Mouse (Mus musculus) megakaryocyte, embryonic 14.5 days (primary cell): ENCODE data around the gene Paxip1. TPM values are rescaled to one million over a fixed set of nuclear protein-coding genes. Genes with fewer than 3 reads are reported as not detected.

Source experiments
- H3K27me3 ChIP-seq: replicated peaks from 2 replicates; pipeline ENCODE3; 2012; ENCODE audit warnings: inconsistent platforms
- H3K36me3 ChIP-seq: replicated peaks from 2 replicates; pipeline ENCODE3; 2012; ENCODE audit warnings: low read length, inconsistent platforms, mixed read lengths
- H3K4me1 ChIP-seq: 2 replicates; pipeline ENCODE4 v1.6.1; 2012; ENCODE audit warnings: inconsistent platforms
- H3K4me3 ChIP-seq: replicated peaks from 2 replicates; pipeline ENCODE3; 2012; ENCODE audit warnings: moderate library complexity, mild to moderate bottlenecking, inconsistent platforms
- H3K9me3 ChIP-seq: 2 replicates; pipeline ENCODE4 v1.6.1; 2012; ENCODE audit warnings: inconsistent platforms
- FLI1 ChIP-seq: IDR thresholded peaks from 2 replicates; pipeline ENCODE4 v1.6.1; 2012; ENCODE audit warnings: low read length, inconsistent platforms, mixed read lengths
- GATA1 ChIP-seq: IDR thresholded peaks from 3 replicates; pipeline ENCODE4 v1.6.1; 2012; ENCODE audit warnings: mixed read lengths, low read length, inconsistent platforms, borderline replicate concordance
- polyA plus RNA-seq: library from polyadenylated mRNA; stranded (reverse); fragments of >175 nt; gene quantifications from 2 replicates; pipeline ENCODE4 v1.2.3, GENCODE M21; 2012; ENCODE audit warnings: low replicate concordance; ENCODE audit not compliant: insufficient read depth

Paxip1 gene
- polyA plus RNA-seq, 1 experiment = 7.1 TPM

- Histone ChIP-seq H3K4me1 (peaks cover 45% of the 10 kb centered on the region), H3K9me3 (peaks cover 11% of the 10 kb centered on the region), H3K36me3 (peaks cover 23% of the 10 kb centered on the region), H3K4me3 (peak overlapping the region; percentile 99), H3K27me3 (peaks cover 2% of the 10 kb centered on the region)
- no peak for TF ChIP-seq GATA1
- no peak for TF ChIP-seq FLI1
Measured at GRCm38 (mm10) chr5:27792173-27792470, 631 bp upstream of the Paxip1 start.

- Histone ChIP-seq H3K27me3 (peaks cover 2% of the 10 kb centered on the region), H3K9me3 (peaks cover 7% of the 10 kb centered on the region; the same call in 1 of the 2 replicates), H3K36me3 (peaks cover 35% of the 10 kb centered on the region), H3K4me1 (peaks cover 45% of the 10 kb centered on the region), H3K4me3 (peak overlapping the region; percentile 99)
- TF ChIP-seq FLI1 (no peak), GATA1 (no peak)
Measured at GRCm38 (mm10) chr5:27790910-27791288, 592 bp downstream of the Paxip1 start.

GRCm38 (mm10) chr5:27790086-27790909 lies 1.2 kb downstream of the Paxip1 start:
- H3K4me3 ChIP-seq = peak overlapping the region; percentile 99
- TF ChIP-seq GATA1 = no peak
- TF ChIP-seq FLI1 = no peak
- peaks cover 41% of the 10 kb centered on the region for H3K36me3 ChIP-seq
- no peaks in the 10 kb centered on the region for H3K27me3 ChIP-seq
- H3K9me3 ChIP-seq = peaks cover 6% of the 10 kb centered on the region; the same call in 1 of the 2 replicates
- H3K4me1 ChIP-seq = peaks cover 45% of the 10 kb centered on the region

- peaks cover 6% of the 10 kb centered on the region; the same call in 1 of the 2 replicates for H3K9me3 ChIP-seq
- no peaks in the 10 kb centered on the region for H3K27me3 ChIP-seq
- H3K36me3 ChIP-seq = peaks cover 49% of the 10 kb centered on the region
- TF ChIP-seq GATA1 (no peak), FLI1 (no peak)
- peak overlapping the region; percentile 99 for H3K4me3 ChIP-seq
- H3K4me1 ChIP-seq = peaks cover 45% of the 10 kb centered on the region
Measured at GRCm38 (mm10) chr5:27789586-27789985, 1.9 kb downstream of the Paxip1 start.

GRCm38 (mm10) chr5:27783381-27783780 lies 8.1 kb downstream of the Paxip1 start:
- Histone ChIP-seq H3K4me3 (no peak overlapping the region), H3K36me3 (peaks cover 95% of the 10 kb centered on the region), H3K4me1 (peaks cover 4% of the 10 kb centered on the region; the same call in 1 of the 2 replicates), H3K9me3 (peaks cover 6% of the 10 kb centered on the region; the same call in 1 of the 2 replicates), H3K27me3 (no peaks in the 10 kb centered on the region)
- TF ChIP-seq FLI1 = no peak
- no peak for TF ChIP-seq GATA1

- no peaks in the 10 kb centered on the region for H3K27me3 ChIP-seq
- peaks cover 99% of the 10 kb centered on the region for H3K36me3 ChIP-seq
- peaks cover 18% of the 10 kb centered on the region; the same call in 1 of the 2 replicates for H3K4me1 ChIP-seq
- H3K4me3 ChIP-seq = no peak overlapping the region
- TF ChIP-seq FLI1 (no peak), GATA1 (no peak)
- no peaks in the 10 kb centered on the region for H3K9me3 ChIP-seq
Measured at GRCm38 (mm10) chr5:27767948-27768347, 23.5 kb downstream of the Paxip1 start.

- TF ChIP-seq GATA1 (no peak), FLI1 (no peak)
- Histone ChIP-seq H3K27me3 (no peaks in the 10 kb centered on the region), H3K4me1 (peaks cover 18% of the 10 kb centered on the region; the same call in 1 of the 2 replicates), H3K36me3 (peaks cover 100% of the 10 kb centered on the region), H3K9me3 (no peaks in the 10 kb centered on the region), H3K4me3 (no peak overlapping the region)
Measured at GRCm38 (mm10) chr5:27765780-27766179, 25.7 kb downstream of the Paxip1 start.

- TF ChIP-seq GATA1 (no peak), FLI1 (no peak)
- Histone ChIP-seq H3K4me3 (no peak overlapping the region), H3K4me1 (no peaks in the 10 kb centered on the region), H3K36me3 (peaks cover 87% of the 10 kb centered on the region), H3K9me3 (0 out of 2 replicates have a peak, but pooled peaks cover 3% of the 10 kb centered on the region), H3K27me3 (no peaks in the 10 kb centered on the region)
Measured at GRCm38 (mm10) chr5:27744944-27745343, 46.5 kb downstream of the Paxip1 start.

- no peaks in the 10 kb centered on the region for H3K4me1 ChIP-seq
- H3K4me3 ChIP-seq = no peak overlapping the region
- H3K27me3 ChIP-seq = no peaks in the 10 kb centered on the region
- TF ChIP-seq FLI1 = no peak
- TF ChIP-seq GATA1 = no peak
- H3K9me3 ChIP-seq = peaks cover 11% of the 10 kb centered on the region
- H3K36me3 ChIP-seq = peaks cover 45% of the 10 kb centered on the region
Measured at GRCm38 (mm10) chr5:27739216-27739615, 52.3 kb downstream of the Paxip1 start.

- Histone ChIP-seq H3K9me3 (peaks cover 22% of the 10 kb centered on the region), H3K4me3 (no peak overlapping the region), H3K4me1 (no peaks in the 10 kb centered on the region), H3K27me3 (no peaks in the 10 kb centered on the region), H3K36me3 (peaks cover 25% of the 10 kb centered on the region)
- TF ChIP-seq GATA1 (no peak), FLI1 (no peak)
Measured at GRCm38 (mm10) chr5:27737168-27737567, 54.3 kb downstream of the Paxip1 start.
